Mouse (Mus musculus) embryonic fibroblast, embryonic 13.5 days (primary cell): ENCODE data around the gene Cdk15.

Source experiments
- CTCF ChIP-seq: IDR thresholded peaks from 2 replicates; pipeline ENCODE4 v1.5.1; 2011; ENCODE audit warnings: mild to moderate bottlenecking, control low read depth, low read length, moderate library complexity, borderline replicate concordance; ENCODE audit not compliant: insufficient read depth
- POLR2A ChIP-seq: IDR thresholded peaks from 2 replicates; pipeline ENCODE4 v1.6.1; 2011; ENCODE audit warnings: low read depth, mild to moderate bottlenecking, control low read depth, low read length, moderate library complexity

DNA sequence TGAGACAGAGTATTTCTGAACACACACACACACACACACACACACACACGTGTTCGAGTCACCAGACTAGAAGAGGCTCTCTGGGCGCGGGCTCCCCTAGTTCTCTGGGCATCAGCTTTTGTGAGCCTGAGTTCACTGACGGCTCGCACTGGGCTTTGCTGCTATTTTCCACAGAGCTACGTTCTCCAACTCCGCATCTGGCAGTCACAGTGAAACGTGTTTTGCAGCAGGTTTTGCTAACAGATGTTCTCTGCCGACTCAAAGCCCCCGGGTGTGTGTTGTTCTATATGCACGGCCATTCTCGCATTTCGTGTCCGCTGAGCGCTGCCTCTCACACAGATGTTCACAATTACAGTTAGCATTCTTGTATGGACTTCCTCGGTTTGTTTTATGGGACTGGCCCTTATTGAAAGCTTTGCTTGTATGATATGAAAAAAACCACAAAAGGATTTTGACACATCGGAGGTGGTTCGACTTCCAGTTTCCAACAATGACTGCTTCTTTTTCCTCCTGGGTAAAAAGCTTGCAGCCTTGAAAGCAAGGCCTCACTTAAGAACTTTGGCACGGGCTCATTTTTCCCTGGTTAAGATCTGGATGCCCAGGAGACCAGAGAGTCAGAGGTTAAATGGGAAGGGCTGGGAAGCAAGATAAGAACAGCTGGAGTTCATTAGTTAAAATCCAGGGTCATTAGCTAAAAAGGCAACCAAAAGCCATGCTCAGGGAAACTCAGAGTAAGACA lies 13.4 kb downstream of the Cdk15 start:
- TF ChIP-seq CTCF (no peak), POLR2A (no peak)
